Mouse (Mus musculus) G1E-ER4 (cell line): Measurements from ENCODE around the gene Apol6. TPM values are rescaled to one million over a fixed set of nuclear protein-coding genes. Genes with fewer than 3 reads are reported as not detected.

ENCODE experiments used
- GATA1 ChIP-seq: IDR thresholded peaks from one replicate; pipeline ENCODE4 v1.8.0; 2012; ENCODE audit warnings: low read length, inconsistent platforms
- polyA plus RNA-seq: library from polyadenylated mRNA; stranded (reverse); fragments of >175 nt; gene quantifications from 2 replicates; pipeline ENCODE4 v1.2.3, GENCODE M21; 2012

Gene Apol6
- polyA plus RNA-seq = not detected in 2 replicates

- no peak for TF ChIP-seq GATA1
Observed at GRCm38 (mm10) chr15:77044597-77045320, at the start of gene Apol6. Apol6 (plus strand) TSS chr15:77044729.

GRCm38 (mm10) chr15:76998048-76998447 lies 46.5 kb upstream of the Apol6 start:
- no peak for TF ChIP-seq GATA1

DNA sequence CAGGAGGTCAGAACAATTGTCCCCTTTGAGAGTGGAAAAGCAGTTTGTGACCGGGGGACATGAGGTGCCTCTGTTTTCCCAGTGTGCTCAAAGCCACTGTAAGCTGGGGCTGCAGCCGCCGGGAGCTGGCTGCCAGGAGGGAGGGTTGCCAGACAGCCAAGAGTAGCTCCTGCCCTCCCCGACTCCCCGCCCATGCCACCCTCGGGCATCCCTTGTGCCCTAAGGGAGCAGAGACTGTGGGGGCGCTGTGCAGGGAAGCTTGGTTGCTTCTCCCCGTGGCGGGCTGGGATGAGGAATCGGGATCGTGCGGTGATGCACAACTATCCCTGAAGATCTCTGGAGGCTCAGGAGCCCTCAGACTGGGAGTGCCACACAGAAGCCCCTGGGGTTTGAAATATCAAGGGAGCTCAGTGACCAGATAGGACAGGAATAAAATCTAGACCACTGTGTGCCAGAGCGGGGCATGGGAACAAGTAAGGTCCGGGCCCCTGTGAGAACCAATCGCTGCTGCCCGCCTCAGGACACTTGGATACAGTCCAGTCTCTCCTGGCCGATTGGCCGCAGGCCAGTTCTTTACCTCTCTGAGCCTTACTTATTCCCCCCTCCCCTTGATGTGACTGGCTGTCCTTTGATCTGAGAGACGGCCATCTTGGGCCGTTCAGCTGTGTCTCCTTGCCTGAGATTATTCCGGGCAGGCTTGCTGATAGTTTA lies 45.5 kb upstream of the Apol6 start:
- TF ChIP-seq GATA1 = no peak

GRCm38 (mm10) chr15:77003173-77003867 lies 41.2 kb upstream of the Apol6 start:
- TF ChIP-seq GATA1 = no peak

DNA sequence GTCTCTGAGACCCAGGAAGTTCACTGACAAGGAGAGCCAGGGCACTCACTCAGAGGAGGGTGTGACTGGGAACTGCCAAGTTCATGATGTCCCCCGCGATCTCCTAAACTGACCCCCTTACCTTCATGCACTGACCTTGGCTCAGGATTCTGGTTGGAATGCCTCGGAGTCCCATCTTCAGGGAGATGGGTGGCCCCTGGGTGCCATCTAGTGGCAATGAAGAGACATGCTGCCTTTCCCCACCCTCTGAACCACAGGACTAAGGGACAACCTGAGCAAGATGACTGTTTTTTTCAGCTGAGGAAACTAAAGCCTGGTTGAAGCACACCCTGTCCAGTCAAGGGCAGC lies 40.7 kb upstream of the Apol6 start:
- no peak for TF ChIP-seq GATA1

- TF ChIP-seq GATA1 = no peak
Observed at GRCm38 (mm10) chr15:77008851-77009250, 35.7 kb upstream of the Apol6 start.

DNA sequence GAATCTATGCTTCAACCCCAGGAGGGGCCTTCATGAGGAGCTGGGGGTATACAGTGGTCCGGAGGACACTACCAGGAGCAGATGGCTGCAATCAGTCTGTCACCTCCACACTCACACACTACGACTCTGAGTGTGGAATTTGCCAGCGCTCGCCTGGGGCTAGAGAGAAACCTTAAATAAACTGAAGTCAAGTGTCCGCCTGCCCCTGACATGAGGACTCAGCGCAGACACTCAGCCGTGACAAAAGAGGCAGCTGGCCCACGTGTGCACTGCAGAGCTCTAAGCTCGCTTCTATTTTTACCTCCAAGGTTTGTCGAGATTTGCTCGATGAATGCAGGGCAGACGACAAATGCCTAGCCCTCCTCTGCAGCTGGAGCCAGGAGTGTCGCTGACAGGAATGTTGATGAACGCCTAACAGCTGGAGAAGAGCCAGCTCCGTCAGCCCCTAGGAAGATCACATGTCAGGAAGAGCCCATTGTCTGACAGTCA lies 30.7 kb upstream of the Apol6 start:
- no peak for TF ChIP-seq GATA1

DNA sequence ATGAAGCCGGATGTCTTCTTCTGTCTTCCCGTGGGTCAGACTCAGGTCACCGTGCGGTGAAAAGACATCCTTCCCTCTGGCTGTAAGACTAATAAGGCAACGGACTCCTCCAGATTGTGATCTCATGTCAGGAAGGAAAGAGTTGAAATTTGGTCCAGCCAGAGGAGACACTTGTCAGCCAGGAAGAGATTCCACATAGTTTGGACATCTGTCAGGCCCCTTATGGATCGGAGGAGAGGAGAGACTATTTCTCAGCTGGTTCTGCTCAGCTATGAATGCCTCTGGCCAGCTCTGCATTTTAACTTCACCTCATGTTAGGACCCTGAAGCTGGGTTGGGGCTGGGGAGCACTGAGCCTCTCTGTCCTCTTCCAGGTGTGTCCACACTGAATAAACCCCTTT lies 30.1 kb upstream of the Apol6 start:
- no peak for TF ChIP-seq GATA1

DNA sequence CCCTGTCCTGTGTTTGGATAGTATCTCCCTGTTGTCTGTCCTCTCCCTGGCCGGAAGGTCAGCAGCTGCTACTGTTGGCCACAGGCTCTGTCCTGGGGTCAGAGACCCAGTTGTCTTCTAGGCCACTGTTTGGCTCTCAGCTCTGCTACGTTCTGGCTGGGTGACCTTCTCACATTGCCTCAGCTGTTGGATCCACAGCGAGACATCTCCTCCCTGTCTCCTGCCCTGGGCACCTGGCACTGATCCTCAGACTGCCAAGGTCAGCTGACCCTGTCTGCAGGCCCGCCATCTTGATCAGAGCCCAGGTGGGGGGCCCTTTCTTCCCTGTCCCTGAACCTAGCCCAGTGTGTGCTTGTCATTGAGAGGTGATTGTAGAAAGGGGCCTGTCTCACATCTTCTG lies 29.5 kb upstream of the Apol6 start:
- TF ChIP-seq GATA1 = no peak

- no peak for TF ChIP-seq GATA1
Observed at GRCm38 (mm10) chr15:77016509-77016908, 28.0 kb upstream of the Apol6 start.

DNA sequence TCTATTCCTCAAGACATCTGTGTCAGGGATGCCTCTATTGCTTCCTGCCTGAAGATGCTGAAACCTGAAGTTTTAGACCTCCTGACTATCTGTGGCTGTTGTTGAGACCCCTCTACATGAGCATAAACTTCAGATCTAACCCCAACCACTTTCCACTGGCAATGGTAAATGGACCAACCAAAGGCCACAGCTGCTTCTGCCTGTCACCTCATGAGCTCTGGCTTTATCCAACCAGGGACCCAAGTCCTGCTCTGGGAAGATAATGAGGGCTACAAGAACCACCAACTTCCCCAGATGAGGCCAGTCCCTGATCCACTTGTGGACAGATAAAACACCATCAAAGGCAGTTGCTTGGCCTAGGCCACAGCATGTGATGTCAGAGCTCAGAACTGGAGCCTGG lies 26.6 kb upstream of the Apol6 start:
- TF ChIP-seq GATA1 = no peak

DNA sequence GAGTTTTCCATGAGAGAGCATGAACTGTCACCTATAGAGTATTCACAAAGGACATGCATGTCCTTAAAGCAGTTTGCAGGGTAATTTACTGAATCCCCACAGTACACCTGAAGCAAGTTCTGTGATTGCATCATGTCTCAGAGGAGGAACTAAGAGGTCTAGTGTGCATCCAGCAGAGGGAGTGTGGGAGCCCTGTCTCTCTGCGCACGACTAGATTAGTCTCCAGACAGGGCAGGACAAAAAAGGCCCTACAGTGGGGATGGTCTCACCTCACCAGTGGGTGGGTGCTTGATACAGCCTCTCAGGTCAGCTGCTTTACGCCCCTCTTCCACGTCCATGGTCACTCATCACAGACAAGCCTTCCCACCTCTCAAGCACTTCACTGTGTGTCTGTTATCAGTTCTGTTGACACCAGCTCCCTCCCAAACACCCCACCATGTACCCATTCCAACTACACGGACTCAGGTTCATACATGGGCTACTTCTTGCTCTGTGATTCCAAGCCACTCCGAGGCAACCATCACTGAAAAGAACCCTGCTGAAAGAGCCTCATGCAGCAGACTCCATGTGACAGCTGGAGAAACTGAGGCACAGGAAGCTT lies 25.7 kb upstream of the Apol6 start:
- TF ChIP-seq GATA1 = no peak

DNA sequence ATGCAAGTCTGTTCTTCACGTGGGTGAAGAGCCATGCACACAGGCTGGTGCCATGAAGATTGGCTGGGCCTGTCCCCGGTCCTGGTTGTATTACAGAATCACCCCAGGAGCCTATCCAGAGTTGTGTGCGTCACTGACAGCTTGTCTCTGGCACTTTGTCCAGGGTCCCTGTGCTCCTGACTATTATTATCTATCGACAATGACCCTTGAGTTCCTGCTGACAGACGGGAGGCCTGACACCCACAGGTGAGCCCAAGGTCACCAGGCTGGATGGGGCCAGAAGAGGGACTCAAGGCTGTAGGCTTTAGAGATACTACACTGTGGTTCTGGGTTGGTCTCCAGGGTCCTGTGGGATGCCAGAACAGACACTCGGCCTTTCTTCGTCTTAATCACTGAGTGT lies 25.0 kb upstream of the Apol6 start:
- no peak for TF ChIP-seq GATA1

DNA sequence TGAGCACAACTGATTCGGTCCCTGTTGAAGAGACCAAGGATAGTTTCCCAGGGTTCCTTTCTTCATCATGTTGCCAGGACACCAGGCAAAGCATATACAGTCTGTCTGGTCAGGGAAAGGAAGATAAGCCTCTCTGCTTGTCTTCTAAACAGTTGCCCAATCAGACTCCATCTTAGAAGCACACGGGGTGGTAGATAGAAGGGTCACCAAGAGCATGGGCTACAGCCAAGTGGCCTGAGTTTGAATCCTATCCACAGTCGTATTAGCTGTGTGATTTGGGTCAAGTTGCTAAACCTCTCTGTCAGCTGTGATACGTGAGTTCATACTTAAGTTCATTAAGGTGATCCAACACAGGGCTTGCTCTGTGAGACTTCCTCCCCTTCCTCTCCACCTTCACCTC lies 24.4 kb upstream of the Apol6 start:
- TF ChIP-seq GATA1 = no peak

DNA sequence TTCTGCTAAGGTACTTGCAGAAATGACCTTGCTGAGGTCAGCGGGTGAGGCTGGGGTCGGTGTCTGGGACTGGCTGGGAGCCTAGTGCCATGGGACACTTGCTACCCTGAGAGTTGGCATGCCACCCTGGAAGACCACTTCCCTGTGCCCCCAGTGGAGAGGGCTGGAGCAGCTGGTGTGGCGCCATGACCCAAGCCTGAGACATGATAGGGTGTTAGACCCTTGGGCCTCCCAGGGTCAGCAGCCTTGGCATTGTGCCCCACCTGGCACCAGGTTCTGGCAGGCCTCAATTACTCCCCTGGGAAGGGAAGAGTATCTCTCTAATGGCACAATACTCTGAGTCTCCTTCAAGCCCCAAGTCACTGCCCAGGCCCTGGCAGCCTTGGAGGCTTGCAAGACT lies 23.5 kb upstream of the Apol6 start:
- no peak for TF ChIP-seq GATA1

- no peak for TF ChIP-seq GATA1
Observed at GRCm38 (mm10) chr15:77021851-77022250, 22.7 kb upstream of the Apol6 start.

GRCm38 (mm10) chr15:77022401-77022957 lies 22.1 kb upstream of the Apol6 start:
- no peak for TF ChIP-seq GATA1
